8 mouse cellular contexts compared by ENCODE assay signal in the genomic region with DNA sequence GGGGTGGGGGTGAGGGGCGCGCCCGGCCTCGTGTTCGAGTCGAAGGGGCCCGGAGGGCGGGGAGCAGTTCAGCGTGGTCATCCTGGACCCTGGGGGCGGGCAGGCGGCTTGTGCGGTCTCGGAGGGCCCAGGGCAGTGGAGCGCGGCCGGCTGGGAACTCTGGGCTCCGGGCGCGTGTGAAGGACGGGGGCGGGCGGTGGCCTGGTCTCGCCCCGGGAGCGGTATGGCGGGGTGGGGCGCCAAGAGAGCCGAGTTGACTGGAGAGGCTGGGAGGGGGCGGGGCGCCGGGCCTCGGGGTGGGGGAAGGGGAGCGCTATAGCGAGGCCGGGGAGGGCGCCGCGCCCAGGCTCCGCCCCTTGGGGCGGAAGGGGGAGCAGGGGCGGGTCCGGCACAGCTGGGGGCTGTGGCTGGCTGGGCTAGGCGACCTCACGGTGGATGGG. TPM values are rescaled to one million over a fixed set of nuclear protein-coding genes. Genes with fewer than 3 reads are reported as not detected.
DNase-seq lines count a peak whose midpoint lies in the region; ATAC-seq and TF ChIP-seq lines count a peak whose summit lies in the region.

No protein-coding gene starts in this region.

- peak overlapping the region; percentile 98 for H3K9ac ChIP-seq in kidney, embryonic 14.5 days (ENCODE audit: low read depth, low read length)
- peak overlapping the region; percentile 100 for H3K9ac ChIP-seq in liver, embryonic 14.5 days (replicated peaks)
- peak overlapping the region; percentile 89 for H3K9ac ChIP-seq in stomach, embryonic 16.5 days (ENCODE audit: low read length)

- no peak for TF ChIP-seq EP300 in liver, embryonic 14.5 days (IDR thresholded peaks at IDR 0.05; ENCODE audit: low read depth)

- no peak for TF ChIP-seq CTCF in liver, embryonic 14.5 days (IDR thresholded peaks at IDR 0.05; ENCODE audit: low read depth)

- peak; percentile 75 for ATAC-seq in kidney, embryonic 14.5 days (ENCODE audit: low FRiP score, low TSS enrichment)
- peak; percentile 68 for ATAC-seq in liver, embryonic 14.5 days (ENCODE audit: insufficient read depth)
- peak; percentile 62 for ATAC-seq in stomach, embryonic 16.5 days (ENCODE audit: insufficient read depth, low FRiP score)

- H3K27ac ChIP-seq in embryonic facial prominence, embryonic 10.5 days (replicated peaks): peak overlapping the region; percentile 97
- peak overlapping the region; percentile 98 for H3K27ac ChIP-seq in kidney, embryonic 14.5 days (ENCODE audit: low read depth, low read length)
- peak overlapping the region; percentile 95 for H3K27ac ChIP-seq in liver, embryonic 14.5 days
- H3K27ac ChIP-seq in stomach, embryonic 16.5 days (ENCODE audit: low read length): peak overlapping the region; percentile 99

- peaks cover 47% of the 10 kb centered on the region for H3K4me1 ChIP-seq in embryonic facial prominence, embryonic 10.5 days
- H3K4me1 ChIP-seq in kidney, embryonic 14.5 days (ENCODE audit: control insufficient read depth, insufficient read depth, low read length): peaks cover 27% of the 10 kb centered on the region
- peaks cover 22 to 34% of the 10 kb centered on the region in 2 experiments for H3K4me1 ChIP-seq in liver, embryonic 14.5 days (replicated peaks; ENCODE audit: control insufficient read depth in 2 of 2, insufficient read depth in 2 of 2, low read length in 1 of 2)
- H3K4me1 ChIP-seq in stomach, embryonic 16.5 days (ENCODE audit: control insufficient read depth, insufficient read depth, low read length): peaks cover 35% of the 10 kb centered on the region

- WGBS in embryonic facial prominence, embryonic 10.5 days: 2% methylated on average over 44 of the region's 44 CpGs
- 2% methylated on average over 28 of the region's 44 CpGs for WGBS in kidney, embryonic 14.5 days
- whole genome bisulfite sequencing in liver, embryonic 14.5 days (ENCODE audit: insufficient replicate concordance): under 1% methylated on average over 38 of the region's 44 CpGs
- under 1% methylated on average over 43 of the region's 44 CpGs for WGBS in stomach, embryonic 16.5 days

- H3K36me3 ChIP-seq in embryonic facial prominence, embryonic 10.5 days (replicated peaks): peaks cover 50% of the 10 kb centered on the region
- peaks cover 48% of the 10 kb centered on the region for H3K36me3 ChIP-seq in kidney, embryonic 14.5 days (ENCODE audit: control insufficient read depth, insufficient read depth, low read length)
- peaks cover 40% of the 10 kb centered on the region for H3K36me3 ChIP-seq in liver, embryonic 14.5 days (replicated peaks; ENCODE audit: control insufficient read depth, insufficient read depth, low read depth)
- H3K36me3 ChIP-seq in stomach, embryonic 16.5 days (ENCODE audit: control insufficient read depth, insufficient read depth, low read length): peaks cover 16% of the 10 kb centered on the region

- H3K27me3 ChIP-seq in embryonic facial prominence, embryonic 10.5 days (replicated peaks; ENCODE audit: low read depth, poor library complexity, severe bottlenecking): no peaks in the 10 kb centered on the region
- no peaks in the 10 kb centered on the region for H3K27me3 ChIP-seq in kidney, embryonic 14.5 days (ENCODE audit: control insufficient read depth, insufficient read depth, low read length)
- H3K27me3 ChIP-seq in liver, embryonic 14.5 days (ENCODE audit: control insufficient read depth, insufficient read depth, low read length): no peaks in the 10 kb centered on the region
- H3K27me3 ChIP-seq in stomach, embryonic 16.5 days (ENCODE audit: control insufficient read depth, insufficient read depth, low read length): no peaks in the 10 kb centered on the region

- H3K9me3 ChIP-seq in embryonic facial prominence, embryonic 10.5 days: no peaks in the 10 kb centered on the region
- no peaks in the 10 kb centered on the region for H3K9me3 ChIP-seq in kidney, embryonic 14.5 days (ENCODE audit: control insufficient read depth, low read length)
- H3K9me3 ChIP-seq in liver, embryonic 14.5 days (ENCODE audit: control insufficient read depth, low read length): no peaks in the 10 kb centered on the region
- no peaks in the 10 kb centered on the region for H3K9me3 ChIP-seq in stomach, embryonic 16.5 days (replicated peaks; ENCODE audit: control insufficient read depth, low read length)

- H3K4me2 ChIP-seq in kidney, embryonic 14.5 days (replicated peaks; ENCODE audit: low read depth, low read length): peak overlapping the region; percentile 49
- peak overlapping the region; percentile 91 for H3K4me2 ChIP-seq in liver, embryonic 14.5 days (ENCODE audit: low read depth)
- peak overlapping the region; percentile 58 for H3K4me2 ChIP-seq in stomach, embryonic 16.5 days (ENCODE audit: low read depth, low read length)

- peak overlapping the region; percentile 99 for H3K4me3 ChIP-seq in embryonic facial prominence, embryonic 10.5 days
- peak overlapping the region; percentile 99 for H3K4me3 ChIP-seq in kidney, embryonic 14.5 days (ENCODE audit: low read length)
- H3K4me3 ChIP-seq in liver, embryonic 14.5 days (ENCODE audit: insufficient read depth in 1 of 2, low read depth in 2 of 2, low read length in 2 of 2): peak overlapping the region; percentile 90 to 97
- peak overlapping the region; percentile 75 for H3K4me3 ChIP-seq in stomach, embryonic 16.5 days (replicated peaks; ENCODE audit: low read length)

- peak; percentile 81 for DNase-seq in 416B (ENCODE audit: low read depth)
- peak; percentile 84 for DNase-seq in adrenal gland, adult 8-10 months
- DNase-seq in embryonic facial prominence, embryonic 10.5 days (ENCODE audit: low spot score): peak; percentile 96
- DNase-seq in heart, adult 9 months (ENCODE audit: low spot score in 2 of 2): peak; percentile 89 to 91
- DNase-seq in liver, embryonic 14.5 days (ENCODE audit: low read depth in 3 of 3, low spot score in 3 of 3): peak; percentile 73 to 78 (median 76)
- DNase-seq in natural killer cell, adult 2 months (ENCODE audit: low spot score in 2 of 2): peak; percentile 77 to 84

RNA-seq across cellular contexts. Expression of gene Phf23, which starts 1.5 kb away (rescaled TPM):
- total RNA-seq in adrenal gland, adult 8-10 months (2022): 10 to 100 TPM; 55.7 to 61.0 (median 58.4) TPM
- polyA plus RNA-seq in embryonic facial prominence, embryonic 10.5 days (2016; fragmentation: Nextera tagmentation; extraction: Ambion mirVana): 96.5 and 98.3 TPM in 2 replicates
- 48.5 and 63.1 TPM in 2 replicates for polyA plus RNA-seq in kidney, embryonic 14.5 days (2014; fragmentation: Nextera tagmentation; extraction: Ambion mirVana)
- 10.8 and 14.8 TPM in 2 replicates for polyA plus RNA-seq in liver, embryonic 14.5 days (2012; rRNA removed)
- 11.9 and 12.1 TPM in 2 replicates for polyA plus RNA-seq in liver, embryonic 14.5 days (2014; fragmentation: Nextera tagmentation; extraction: Ambion mirVana)
- polyA plus RNA-seq in stomach, embryonic 16.5 days (2015; fragmentation: Nextera tagmentation; extraction: Ambion mirVana): 44.3 and 47.9 TPM in 2 replicates

RNA-seq across cellular contexts. Expression of gene Dvl2, which starts 3.3 kb away (rescaled TPM):
- total RNA-seq in adrenal gland, adult 8-10 months (2022): 10 to 100 TPM; 13.4 to 27.1 (median 20.5) TPM
- 59.0 and 59.8 TPM in 2 replicates for polyA plus RNA-seq in embryonic facial prominence, embryonic 10.5 days (2016; fragmentation: Nextera tagmentation; extraction: Ambion mirVana)
- 28.2 and 34.9 TPM in 2 replicates for polyA plus RNA-seq in kidney, embryonic 14.5 days (2014; fragmentation: Nextera tagmentation; extraction: Ambion mirVana)
- polyA plus RNA-seq in liver, embryonic 14.5 days (2012; rRNA removed): 4.2 and 4.6 TPM in 2 replicates
- 3.4 and 4.2 TPM in 2 replicates for polyA plus RNA-seq in liver, embryonic 14.5 days (2014; fragmentation: Nextera tagmentation; extraction: Ambion mirVana)
- polyA plus RNA-seq in stomach, embryonic 16.5 days (2015; fragmentation: Nextera tagmentation; extraction: Ambion mirVana): 17.7 and 22.3 TPM in 2 replicates

RNA-seq across cellular contexts. Expression of gene Gabarap, which starts 6.1 kb away (rescaled TPM):
- 100 to 1,000 TPM; 369 to 430 (median 397) TPM for total RNA-seq in adrenal gland, adult 8-10 months (2022)
- 317 and 331 TPM in 2 replicates for polyA plus RNA-seq in embryonic facial prominence, embryonic 10.5 days (2016; fragmentation: Nextera tagmentation; extraction: Ambion mirVana)
- 426 and 499 TPM in 2 replicates for polyA plus RNA-seq in kidney, embryonic 14.5 days (2014; fragmentation: Nextera tagmentation; extraction: Ambion mirVana)
- polyA plus RNA-seq in liver, embryonic 14.5 days (2012; rRNA removed): 134 and 140 TPM in 2 replicates
- 296 and 300 TPM in 2 replicates for polyA plus RNA-seq in liver, embryonic 14.5 days (2014; fragmentation: Nextera tagmentation; extraction: Ambion mirVana)
- 485 and 494 TPM in 2 replicates for polyA plus RNA-seq in stomach, embryonic 16.5 days (2015; fragmentation: Nextera tagmentation; extraction: Ambion mirVana)

RNA-seq across cellular contexts. Expression of gene Elp5, which starts 14.8 kb away (rescaled TPM):
- 10 to 100 TPM; 56.9 to 87.4 (median 73.6) TPM for total RNA-seq in adrenal gland, adult 8-10 months (2022)
- 157 and 161 TPM in 2 replicates for polyA plus RNA-seq in embryonic facial prominence, embryonic 10.5 days (2016; fragmentation: Nextera tagmentation; extraction: Ambion mirVana)
- polyA plus RNA-seq in kidney, embryonic 14.5 days (2014; fragmentation: Nextera tagmentation; extraction: Ambion mirVana): 117 and 141 TPM in 2 replicates
- polyA plus RNA-seq in liver, embryonic 14.5 days (2012; rRNA removed): 44.0 and 46.1 TPM in 2 replicates
- 70.2 and 74.0 TPM in 2 replicates for polyA plus RNA-seq in liver, embryonic 14.5 days (2014; fragmentation: Nextera tagmentation; extraction: Ambion mirVana)
- 102 and 103 TPM in 2 replicates for polyA plus RNA-seq in stomach, embryonic 16.5 days (2015; fragmentation: Nextera tagmentation; extraction: Ambion mirVana)

RNA-seq across cellular contexts. Expression of gene Ctdnep1, which starts 16.1 kb away (rescaled TPM):
- 100 to 1,000 TPM; 109 to 125 (median 120) TPM for total RNA-seq in adrenal gland, adult 8-10 months (2022)
- 23.9 and 25.3 TPM in 2 replicates for polyA plus RNA-seq in embryonic facial prominence, embryonic 10.5 days (2016; fragmentation: Nextera tagmentation; extraction: Ambion mirVana)
- 34.5 and 50.1 TPM in 2 replicates for polyA plus RNA-seq in kidney, embryonic 14.5 days (2014; fragmentation: Nextera tagmentation; extraction: Ambion mirVana)
- polyA plus RNA-seq in liver, embryonic 14.5 days (2012; rRNA removed): 23.6 and 32.3 TPM in 2 replicates
- 9.7 and 10.7 TPM in 2 replicates for polyA plus RNA-seq in liver, embryonic 14.5 days (2014; fragmentation: Nextera tagmentation; extraction: Ambion mirVana)
- polyA plus RNA-seq in stomach, embryonic 16.5 days (2015; fragmentation: Nextera tagmentation; extraction: Ambion mirVana): 17.5 and 17.7 TPM in 2 replicates

Comparison
In these comparisons a context has a peak if more than half of its experiments do, and no peak if none do; other contexts are left out.
1. Peak in every context shown above with its lines: DNase-seq, ATAC-seq, H3K4me3 ChIP-seq and H3K27ac ChIP-seq.